Mouse (Mus musculus) E14TG2a.4 (cell line): ENCODE results near the gene Rps24.

Experiments used
- CTCF ChIP-seq: conservative IDR thresholded peaks from 2 replicates; pipeline ENCODE4 v1.5.1; 2014; ENCODE audit warnings: low read length
- POU5F1 ChIP-seq: IDR thresholded peaks from 2 replicates; pipeline ENCODE4 v1.6.1; 2014; ENCODE audit warnings: low read length, borderline replicate concordance

GRCm38 (mm10) chr14:24544057-24544456, 57.1 kb downstream of the Rps24 start:
- TF ChIP-seq CTCF (peak; percentile 54), POU5F1 (no peak)
